Mouse (Mus musculus): ENCODE measurements around the gene Tdrd1.
"Not testable (repeated sequence)": the region's sequence is repeated elsewhere in the genome, so short reads cannot be mapped to it uniquely, and the experiment has no call there.

Gene Tdrd1

GRCm38 (mm10) chr19:56826047-56826631 is at the start of gene Tdrd1:
TSS of gene Tdrd1 (plus strand) at chr19:56826209.
- in situ Hi-C loops (cut with MboI) = no loop called here

GRCm38 (mm10) chr19:56776719-56777382 is 49.2 kb upstream of the Tdrd1 start:
- in situ Hi-C loops (cut with MboI) = no loop called here

GRCm38 (mm10) chr19:56778532-56778931 is 47.5 kb upstream of the Tdrd1 start:
- in situ Hi-C loops (cut with MboI) = not testable (repeated sequence)

GRCm38 (mm10) chr19:56787911-56788310 is 38.1 kb upstream of the Tdrd1 start:
- in situ Hi-C loops (cut with MboI) = no loop called here

- in situ Hi-C loops (cut with MboI) = no loop called here
Measured at GRCm38 (mm10) chr19:56788952-56789351, 37.1 kb upstream of the Tdrd1 start.

- in situ Hi-C loops (cut with MboI) = no loop called here
Measured at GRCm38 (mm10) chr19:56797376-56797775, 28.6 kb upstream of the Tdrd1 start.

- in situ Hi-C loops (cut with MboI) = no loop called here
Measured at GRCm38 (mm10) chr19:56800226-56800625, 25.8 kb upstream of the Tdrd1 start.

GRCm38 (mm10) chr19:56800930-56801655 is 24.9 kb upstream of the Tdrd1 start:
- in situ Hi-C loops (cut with MboI) = no loop called here

GRCm38 (mm10) chr19:56801656-56802351 is 24.2 kb upstream of the Tdrd1 start:
- in situ Hi-C loops (cut with MboI) = no loop called here

- in situ Hi-C loops (cut with MboI) = no loop called here
Measured at GRCm38 (mm10) chr19:56802352-56802746, 23.7 kb upstream of the Tdrd1 start.

- in situ Hi-C loops (cut with MboI) = no loop called here
Measured at GRCm38 (mm10) chr19:56805366-56805765, 20.6 kb upstream of the Tdrd1 start.

- in situ Hi-C loops (cut with MboI) = no loop called here
Measured at GRCm38 (mm10) chr19:56807122-56807521, 18.9 kb upstream of the Tdrd1 start.

- in situ Hi-C loops (cut with MboI) = no loop called here
Measured at GRCm38 (mm10) chr19:56808771-56809170, 17.2 kb upstream of the Tdrd1 start.

GRCm38 (mm10) chr19:56810641-56811146 is 15.3 kb upstream of the Tdrd1 start:
- in situ Hi-C loops (cut with MboI) = no loop called here

- in situ Hi-C loops (cut with MboI) = no loop called here
Measured at GRCm38 (mm10) chr19:56811590-56811989, 14.4 kb upstream of the Tdrd1 start.

GRCm38 (mm10) chr19:56813360-56813759 is 12.6 kb upstream of the Tdrd1 start:
- in situ Hi-C loops (cut with MboI) = no loop called here

GRCm38 (mm10) chr19:56817851-56818526 is 8.0 kb upstream of the Tdrd1 start:
- in situ Hi-C loops (cut with MboI) = no loop called here

GRCm38 (mm10) chr19:56821040-56821797 is 4.8 kb upstream of the Tdrd1 start:
- in situ Hi-C loops (cut with MboI) = no loop called here

GRCm38 (mm10) chr19:56821798-56822447 is 4.1 kb upstream of the Tdrd1 start, which contains the start of gene Ccdc186:
TSS of gene Ccdc186 (minus strand) at chr19:56822190.
- in situ Hi-C loops (cut with MboI) = no loop called here

- in situ Hi-C loops (cut with MboI) = no loop called here
Measured at GRCm38 (mm10) chr19:56822448-56822836, 3.6 kb upstream of the Tdrd1 start.

Measured in mature B cell (primary cell).